Mouse (Mus musculus) limb, embryonic 14.5 days (tissue): ENCODE data around the gene Fam53b. TPM values are rescaled to one million over a fixed set of nuclear protein-coding genes. Genes with fewer than 3 reads are reported as not detected.

ENCODE experiments used
- ATAC-seq: fragments of 200-750 bp; cut with Nextera tagmentation; 2 replicates; pipeline ENCODE4 v1.8.0; 2017; ENCODE audit warnings: low read depth, moderate number of reproducible peaks, moderate TSS enrichment; ENCODE audit not compliant: low FRiP score
- DNase-seq: peaks from one replicate; pipeline ENCODE4 v3.0.0-alpha.2; 2015; ENCODE audit warnings: low spot score
- H3K27ac ChIP-seq: fragments of 300-500 bp; sonication (generic); replicated peaks from 2 replicates; pipeline ENCODE4 v1.5.1; 2014; ENCODE audit warnings: low read depth, mild to moderate bottlenecking, low read length, moderate library complexity, mixed read lengths
- H3K27me3 ChIP-seq: fragments of 300-500 bp; sonication (generic); 2 replicates; pipeline ENCODE4 v1.6.1; 2014; ENCODE audit warnings: low read length, mixed read lengths; ENCODE audit not compliant: control insufficient read depth, insufficient read depth
- H3K36me3 ChIP-seq: fragments of 300-500 bp; sonication (generic); 2 replicates; pipeline ENCODE4 v1.6.1; 2014; ENCODE audit warnings: mild to moderate bottlenecking, low read length, moderate library complexity, mixed read lengths; ENCODE audit not compliant: control insufficient read depth, insufficient read depth
- H3K4me1 ChIP-seq: fragments of 300-500 bp; sonication (generic); 2 replicates; pipeline ENCODE4 v1.6.1; 2014; ENCODE audit warnings: antibody characterized with exemption, low read length, mixed read lengths; ENCODE audit not compliant: control insufficient read depth, insufficient read depth
- H3K4me2 ChIP-seq: fragments of 300-500 bp; sonication (generic); replicated peaks from 2 replicates; pipeline ENCODE4 v1.6.1; 2014; ENCODE audit warnings: low read depth, mild to moderate bottlenecking, low read length, moderate library complexity; ENCODE audit not compliant: severe bottlenecking
- H3K4me3 ChIP-seq: fragments of 300-500 bp; sonication (generic); replicated peaks from 2 replicates; pipeline ENCODE4 v1.5.1; 2014; ENCODE audit warnings: low read length
- H3K9ac ChIP-seq: fragments of 300-500 bp; sonication (generic); 2 replicates; pipeline ENCODE4 v1.6.1; 2014; ENCODE audit warnings: mild to moderate bottlenecking, low read depth, low read length, moderate library complexity; ENCODE audit not compliant: severe bottlenecking
- H3K9me3 ChIP-seq: fragments of 300-500 bp; sonication (generic); 2 replicates; pipeline ENCODE4 v1.6.1; 2016; ENCODE audit warnings: low read length; ENCODE audit not compliant: control insufficient read depth
- POLR2A ChIP-seq: fragments of 200-500 bp; IDR thresholded peaks from 2 replicates; pipeline ENCODE4 v1.8.0; 2012; ENCODE audit warnings: inconsistent platforms, mild to moderate bottlenecking, moderate library complexity, borderline replicate concordance; ENCODE audit not compliant: insufficient read depth, insufficient read length; ENCODE audit errors: extremely low read depth
- WGBS: fragments of 180-500 bp; shearing (Covaris S2); extraction: QIAGEN DNeasy Blood & Tissue Kit; methylation state at CpG from one replicate; pipeline ENCODE4 v1.1.7; 2014; 5-methylcytosine and 5-hydroxymethylcytosine counted together
- polyA plus RNA-seq, 2 experiments: library from polyadenylated mRNA; depleted of rRNA in 1 of 2; stranded (reverse) in 1 of 2; unstranded in 1 of 2; fragments of >200 nt; fragmentation: Nextera tagmentation in 1 of 2; extraction: Ambion mirVana in 1 of 2; gene quantifications; 2 replicates each; pipeline versions ENCODE4 v1.2.1 to v1.2.3; 2012 to 2014

Fam53b gene
- polyA plus RNA-seq, 2 experiments = 15.1 to 20.8 TPM

DNA sequence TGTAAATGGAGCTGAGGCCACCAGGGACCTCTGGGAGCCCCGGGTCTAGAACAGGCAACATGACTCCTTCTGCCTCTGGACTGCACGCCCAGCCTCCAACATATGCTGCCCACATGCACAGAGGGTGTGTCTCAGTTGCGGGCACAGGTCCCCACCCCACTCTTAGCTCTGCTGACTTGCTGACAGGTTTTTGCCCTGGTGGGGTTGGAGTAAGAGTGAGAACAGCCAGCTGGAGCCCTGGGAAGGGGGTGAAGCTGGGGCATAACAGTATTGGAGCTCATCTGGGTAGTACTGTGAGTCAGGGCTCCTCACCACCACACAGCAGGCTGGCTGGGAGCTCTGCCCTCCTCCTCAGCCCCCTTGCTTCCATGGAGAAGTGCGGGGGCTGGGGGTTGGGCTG, 113.6 kb downstream of the Fam53b start:
- Histone ChIP-seq H3K4me2 (no peak overlapping the region), H3K4me3 (no peak overlapping the region), H3K9ac (no peak overlapping the region), H3K27me3 (no peaks in the 10 kb centered on the region), H3K27ac (no peak overlapping the region), H3K4me1 (no peaks in the 10 kb centered on the region; the same call in 1 of the 2 replicates), H3K9me3 (no peaks in the 10 kb centered on the region), H3K36me3 (no peaks in the 10 kb centered on the region)
- no peak for DNase-seq
- no peak for TF ChIP-seq POLR2A
- WGBS = 71% methylated on average over 4 of the region's 4 CpGs
- ATAC-seq = no peak

DNA sequence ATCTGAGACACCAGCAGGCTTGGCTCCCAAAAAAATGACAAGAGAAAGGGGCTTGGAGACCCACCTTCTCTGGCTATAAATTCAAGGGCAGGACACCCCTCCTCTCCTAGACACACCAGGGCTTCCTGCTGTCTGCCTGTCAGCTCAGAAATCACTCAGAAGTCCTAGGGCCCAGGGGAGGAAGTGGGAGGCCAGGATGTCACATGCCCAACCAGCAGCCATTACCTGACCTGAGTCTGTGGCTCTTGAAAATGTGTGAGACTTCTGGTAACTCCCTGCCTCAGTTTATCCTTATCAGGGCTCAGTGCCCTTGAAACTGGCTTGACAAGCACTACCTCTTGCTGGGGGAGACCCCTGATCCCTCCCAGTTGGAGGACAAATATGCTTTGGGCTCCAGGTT, 114.0 kb downstream of the Fam53b start:
- no peak for DNase-seq
- Histone ChIP-seq H3K36me3 (no peaks in the 10 kb centered on the region), H3K9ac (no peak overlapping the region), H3K27ac (no peak overlapping the region), H3K27me3 (no peaks in the 10 kb centered on the region), H3K9me3 (no peaks in the 10 kb centered on the region), H3K4me3 (no peak overlapping the region), H3K4me1 (no peaks in the 10 kb centered on the region; the same call in 1 of the 2 replicates), H3K4me2 (no peak overlapping the region)
- TF ChIP-seq POLR2A = no peak
- no peak for ATAC-seq

DNA sequence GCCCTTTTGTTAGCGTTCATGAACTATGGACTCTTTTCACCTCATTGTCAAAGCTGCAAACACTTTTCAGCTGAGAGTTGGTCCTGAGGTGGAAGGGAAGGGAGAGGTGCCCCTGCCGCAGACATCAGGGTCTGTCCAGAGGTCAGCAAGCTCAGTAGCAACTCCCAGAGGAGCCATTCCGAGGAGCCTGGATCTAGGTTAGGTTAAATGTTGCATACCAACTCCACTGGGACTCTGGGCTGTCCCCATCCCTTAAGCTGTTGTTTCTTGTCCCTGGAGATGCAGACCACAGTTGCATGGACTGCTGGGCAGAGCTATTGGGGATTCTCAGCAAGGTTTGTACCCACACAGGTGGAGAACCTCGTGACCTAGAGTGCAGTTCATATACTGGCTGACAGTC, 114.5 kb downstream of the Fam53b start:
- Histone ChIP-seq H3K27ac (no peak overlapping the region), H3K4me2 (no peak overlapping the region), H3K4me3 (no peak overlapping the region), H3K27me3 (no peaks in the 10 kb centered on the region), H3K36me3 (no peaks in the 10 kb centered on the region), H3K9ac (no peak overlapping the region), H3K4me1 (no peaks in the 10 kb centered on the region; the same call in 1 of the 2 replicates), H3K9me3 (no peaks in the 10 kb centered on the region)
- no peak for DNase-seq
- ATAC-seq = no peak
- 76% methylated on average over 4 of the region's 4 CpGs for WGBS
- no peak for TF ChIP-seq POLR2A

DNA sequence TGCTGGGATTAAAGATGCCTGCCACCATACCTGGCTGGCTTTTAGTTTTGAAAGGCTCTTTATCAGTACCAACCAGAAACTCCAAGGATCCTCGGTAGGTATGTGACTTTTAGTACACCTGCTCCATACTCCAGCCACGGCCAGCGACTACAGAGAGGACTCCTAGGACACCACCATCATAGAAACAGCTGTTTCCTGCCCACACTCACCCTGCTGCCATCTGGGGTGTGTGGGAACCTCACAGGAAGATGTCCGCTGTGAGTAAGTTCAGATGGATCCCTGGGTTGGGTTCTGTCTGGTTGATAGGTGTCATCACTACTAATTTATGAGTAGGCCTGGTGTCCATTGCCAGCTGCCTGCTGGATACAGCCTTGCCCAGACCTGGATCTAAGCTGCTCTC, 114.9 kb downstream of the Fam53b start:
- Histone ChIP-seq H3K27ac (no peak overlapping the region), H3K9ac (no peak overlapping the region), H3K9me3 (no peaks in the 10 kb centered on the region), H3K36me3 (no peaks in the 10 kb centered on the region), H3K4me2 (no peak overlapping the region), H3K4me1 (no peaks in the 10 kb centered on the region; the same call in 1 of the 2 replicates), H3K27me3 (no peaks in the 10 kb centered on the region), H3K4me3 (no peak overlapping the region)
- DNase-seq (no peak), ATAC-seq (no peak)
- no peak for TF ChIP-seq POLR2A
- WGBS = 86% methylated on average over 4 of the region's 4 CpGs

DNA sequence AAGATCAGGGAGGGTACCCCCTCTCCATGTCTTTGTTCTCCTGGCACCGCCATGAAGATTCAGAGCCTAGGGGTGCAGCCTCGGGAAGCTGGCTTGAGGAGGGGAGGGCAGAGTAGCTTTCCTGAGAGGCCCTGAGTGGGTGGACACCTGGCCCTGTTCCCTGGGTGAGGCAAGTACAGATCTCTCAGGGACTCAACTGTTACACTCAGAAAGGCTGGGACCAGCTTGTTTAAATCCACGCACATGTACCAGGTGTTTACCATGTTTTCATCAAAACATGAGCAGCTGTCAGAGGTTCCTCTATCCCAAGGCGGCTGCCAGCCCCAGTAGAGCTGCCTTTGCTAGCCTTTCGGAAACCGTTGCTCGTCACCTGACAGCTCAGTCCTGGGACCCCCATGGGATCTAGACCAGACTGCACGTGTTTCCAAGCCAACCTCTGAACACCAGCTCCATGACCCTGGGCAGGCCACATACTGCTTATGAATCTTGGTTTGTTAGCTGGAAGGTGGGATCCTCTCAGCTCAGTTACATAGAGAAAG, 116.4 kb downstream of the Fam53b start:
- H3K4me3 ChIP-seq = no peak overlapping the region
- 80% methylated on average over 8 of the region's 8 CpGs for WGBS
- H3K9ac ChIP-seq = no peak overlapping the region
- peaks cover 5% of the 10 kb centered on the region; the same call in 1 of the 2 replicates for H3K4me1 ChIP-seq
- ATAC-seq (no peak), DNase-seq (no peak)
- no peak overlapping the region for H3K4me2 ChIP-seq
- no peak for TF ChIP-seq POLR2A
- no peaks in the 10 kb centered on the region for H3K9me3 ChIP-seq
- no peak overlapping the region for H3K27ac ChIP-seq
- H3K27me3 ChIP-seq = no peaks in the 10 kb centered on the region
- no peaks in the 10 kb centered on the region for H3K36me3 ChIP-seq

DNA sequence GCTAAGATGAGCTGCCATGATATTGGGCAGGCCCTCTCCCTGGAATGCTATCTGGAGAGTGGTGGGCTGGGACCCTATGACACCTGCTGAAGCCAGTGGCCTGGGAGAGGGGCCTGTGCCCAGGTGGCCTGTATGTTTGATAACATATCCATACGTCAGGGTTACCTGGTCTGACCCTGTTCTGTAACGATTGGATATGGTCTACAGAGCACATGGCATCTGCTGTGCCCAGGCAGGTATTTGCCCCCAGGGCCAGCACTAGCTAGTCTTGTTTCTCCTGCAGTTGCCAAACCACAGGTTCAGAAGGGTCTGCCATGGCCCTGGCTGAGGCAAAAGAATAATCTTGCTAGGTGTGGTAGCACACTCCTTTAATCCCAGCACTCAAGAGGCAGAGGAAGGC, 120.1 kb downstream of the Fam53b start:
- DNase-seq (no peak), ATAC-seq (no peak)
- Histone ChIP-seq H3K9me3 (no peaks in the 10 kb centered on the region), H3K27me3 (no peaks in the 10 kb centered on the region), H3K36me3 (no peaks in the 10 kb centered on the region), H3K4me2 (no peak overlapping the region), H3K4me3 (no peak overlapping the region), H3K4me1 (0 out of 2 replicates have a peak, but pooled peaks cover 11% of the 10 kb centered on the region), H3K9ac (no peak overlapping the region), H3K27ac (no peak overlapping the region)
- WGBS = 72% methylated on average over 2 of the region's 2 CpGs
- no peak for TF ChIP-seq POLR2A
